Mouse (Mus musculus): Measurements from ENCODE around the gene Golm1.

DNA sequence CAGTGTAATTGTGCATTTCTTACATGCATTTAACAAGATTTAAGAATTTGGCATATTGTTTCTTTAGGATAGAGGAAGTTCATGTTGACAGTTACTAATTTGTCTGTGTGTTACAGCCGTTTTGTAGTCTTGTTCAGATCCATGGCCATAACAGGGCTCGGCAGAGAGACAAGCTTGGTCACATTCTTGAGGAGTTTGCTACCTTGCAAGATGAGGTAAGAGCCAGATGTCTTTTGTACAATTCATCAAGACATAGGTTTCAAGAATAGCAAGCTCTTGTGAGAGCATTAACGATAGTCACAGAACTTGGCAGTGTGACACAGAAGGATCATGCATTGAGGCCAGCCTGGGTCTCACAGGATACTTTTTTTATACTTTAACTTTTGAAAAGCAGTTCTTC, 51.2 kb downstream of the Golm1 start:
- TF ChIP-seq CTCF (IDR thresholded peaks at IDR 0.05; ENCODE audit: control insufficient read depth, insufficient read depth, insufficient replicate concordance, low read depth, low read length) = no peak
- no peak for TF ChIP-seq POLR2A (IDR thresholded peaks at IDR 0.05; ENCODE audit: control insufficient read depth, low read depth, low read length)
